Mouse (Mus musculus): ENCODE results near the gene Scn2b. TPM values are rescaled to one million over a fixed set of nuclear protein-coding genes. Genes with fewer than 3 reads are reported as not detected.

Scn2b gene
- total RNA-seq (2014; fragmentation: Nextera tagmentation), result not detected in 2 replicates
- total RNA-seq (2017), result 0.05 and 0.06 TPM in 2 replicates
- polyA plus RNA-seq (2012), result not detected in 2 replicates

GRCm38 (mm10) chr9:45117741-45118431 lies at the start of gene Scn2b:
Gene Scn2b, plus strand, starts transcription at chr9:45117782.
- H3K27me3 ChIP-seq (ENCODE audit: insufficient read depth, low read length), result peaks cover 17% of the 10 kb centered on the region
- H3K4me1 ChIP-seq (ENCODE audit: insufficient read depth, low read depth, low read length), result 0 out of 2 replicates have a peak, but pooled peaks cover 2% of the 10 kb centered on the region
- no peak within 1 kb of the TSS for H3K4me3 ChIP-seq (ENCODE audit: low read depth, low read length)
- no peak for DNase-seq (ENCODE audit: low spot score)
- no peak for ATAC-seq (ENCODE audit: extremely low read depth, insufficient number of reproducible peaks, low FRiP score, poor library complexity, severe bottlenecking)
- H3K9me3 ChIP-seq (replicated peaks), result no peaks in the 10 kb centered on the region
- H3K36me3 ChIP-seq (replicated peaks), result no peaks in the 10 kb centered on the region
- TF ChIP-seq TAL1 (conservative IDR thresholded peaks at IDR 0.05; ENCODE audit: low read depth, low read length), result no peak
- TF ChIP-seq GATA1 (IDR thresholded peaks at IDR 0.05; ENCODE audit: borderline replicate concordance, low read length), result no peak
- TF ChIP-seq GATA2 (IDR thresholded peaks at IDR 0.05; ENCODE audit: borderline replicate concordance, low read depth, low read length), result no peak
- TF ChIP-seq POLR2AphosphoS5 (IDR thresholded peaks at IDR 0.05; ENCODE audit: insufficient replicate concordance, low read depth, low read length), result no peak
- no peak for TF ChIP-seq CTCF (IDR thresholded peaks at IDR 0.05; ENCODE audit: low read depth, low read length)

- no peak for DNase-seq (ENCODE audit: low spot score)
- Histone ChIP-seq H3K4me3 (ENCODE audit: low read depth, low read length) (no peak overlapping the region), H3K36me3 (replicated peaks) (no peaks in the 10 kb centered on the region), H3K4me1 (ENCODE audit: insufficient read depth, low read depth, low read length) (no peaks in the 10 kb centered on the region), H3K27me3 (ENCODE audit: insufficient read depth, low read length) (no peaks in the 10 kb centered on the region), H3K9me3 (replicated peaks) (no peaks in the 10 kb centered on the region)
- ATAC-seq (ENCODE audit: extremely low read depth, insufficient number of reproducible peaks, low FRiP score, poor library complexity, severe bottlenecking), result no peak
- TF ChIP-seq CTCF (IDR thresholded peaks at IDR 0.05; ENCODE audit: low read depth, low read length) (no peak), GATA1 (IDR thresholded peaks at IDR 0.05; ENCODE audit: borderline replicate concordance, low read length) (no peak), POLR2AphosphoS5 (IDR thresholded peaks at IDR 0.05; ENCODE audit: insufficient replicate concordance, low read depth, low read length) (no peak), GATA2 (IDR thresholded peaks at IDR 0.05; ENCODE audit: borderline replicate concordance, low read depth, low read length) (no peak), TAL1 (conservative IDR thresholded peaks at IDR 0.05; ENCODE audit: low read depth, low read length) (no peak)
These were observed 45.8 kb upstream of the Scn2b start for GRCm38 (mm10) chr9:45071800-45072199.

DNA sequence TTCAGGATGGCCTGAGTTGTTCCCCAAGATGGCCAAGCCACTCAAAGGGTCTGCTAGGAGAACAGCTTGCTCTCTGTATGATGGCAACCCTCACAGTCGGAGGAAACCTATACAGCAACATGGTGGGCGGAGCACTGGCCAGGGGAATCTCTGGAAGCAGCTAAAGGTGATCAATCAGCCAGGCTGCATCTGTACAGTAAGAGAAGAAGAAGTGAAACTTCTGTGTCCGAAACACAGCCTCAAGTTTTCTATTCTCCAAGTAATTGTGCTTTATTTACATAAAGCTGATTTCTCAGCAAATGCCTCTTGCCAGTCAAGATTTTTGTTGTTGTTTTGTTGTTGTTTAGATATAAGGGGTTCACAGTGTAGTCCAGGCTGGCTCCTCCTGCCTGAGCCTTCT lies 39.7 kb upstream of the Scn2b start:
- Histone ChIP-seq H3K4me3 (ENCODE audit: low read depth, low read length) (no peak overlapping the region), H3K27me3 (ENCODE audit: insufficient read depth, low read length) (peaks cover 13% of the 10 kb centered on the region), H3K9me3 (replicated peaks) (no peaks in the 10 kb centered on the region), H3K36me3 (replicated peaks) (no peaks in the 10 kb centered on the region), H3K4me1 (ENCODE audit: insufficient read depth, low read depth, low read length) (no peaks in the 10 kb centered on the region)
- TF ChIP-seq POLR2AphosphoS5 (IDR thresholded peaks at IDR 0.05; ENCODE audit: insufficient replicate concordance, low read depth, low read length) (no peak), CTCF (IDR thresholded peaks at IDR 0.05; ENCODE audit: low read depth, low read length) (no peak), TAL1 (conservative IDR thresholded peaks at IDR 0.05; ENCODE audit: low read depth, low read length) (no peak), GATA1 (IDR thresholded peaks at IDR 0.05; ENCODE audit: borderline replicate concordance, low read length) (no peak), GATA2 (IDR thresholded peaks at IDR 0.05; ENCODE audit: borderline replicate concordance, low read depth, low read length) (no peak)
- DNase-seq (ENCODE audit: low spot score), result no peak
- ATAC-seq (ENCODE audit: extremely low read depth, insufficient number of reproducible peaks, low FRiP score, poor library complexity, severe bottlenecking), result no peak

GRCm38 (mm10) chr9:45079011-45079410 lies 38.6 kb upstream of the Scn2b start, which contains the start of gene Jaml:
Gene Jaml, plus strand, starts transcription at chr9:45079183.
- no peak for DNase-seq (ENCODE audit: low spot score)
- ATAC-seq (ENCODE audit: extremely low read depth, insufficient number of reproducible peaks, low FRiP score, poor library complexity, severe bottlenecking), result no peak

DNA sequence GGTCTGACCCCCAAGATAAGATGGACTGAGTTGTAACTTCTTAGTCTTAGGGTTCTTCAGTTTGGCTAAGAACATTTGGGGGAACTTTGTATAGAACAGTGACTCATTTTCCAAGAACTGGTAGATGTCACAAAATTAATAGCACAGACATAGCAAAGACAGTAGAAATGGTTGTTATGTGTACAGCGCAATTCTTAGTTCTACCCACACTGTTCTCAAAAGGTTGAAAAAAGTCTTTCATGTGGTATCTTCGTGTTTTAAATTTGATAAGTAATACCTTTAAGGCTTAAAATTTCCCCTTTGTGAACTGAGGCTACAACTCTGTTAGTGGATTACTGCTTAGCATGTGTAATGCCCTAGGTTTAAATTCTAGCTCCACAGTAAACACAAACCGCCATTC lies 34.5 kb upstream of the Scn2b start:
- TF ChIP-seq TAL1 (conservative IDR thresholded peaks at IDR 0.05; ENCODE audit: low read depth, low read length), result no peak
- TF ChIP-seq CTCF (IDR thresholded peaks at IDR 0.05; ENCODE audit: low read depth, low read length), result no peak
- TF ChIP-seq GATA2 (IDR thresholded peaks at IDR 0.05; ENCODE audit: borderline replicate concordance, low read depth, low read length), result no peak
- no peak for TF ChIP-seq POLR2AphosphoS5 (IDR thresholded peaks at IDR 0.05; ENCODE audit: insufficient replicate concordance, low read depth, low read length)
- no peak for TF ChIP-seq GATA1 (IDR thresholded peaks at IDR 0.05; ENCODE audit: borderline replicate concordance, low read length)
- Histone ChIP-seq H3K36me3 (replicated peaks) (no peaks in the 10 kb centered on the region), H3K9me3 (replicated peaks) (no peaks in the 10 kb centered on the region), H3K27me3 (ENCODE audit: insufficient read depth, low read length) (peaks cover 24% of the 10 kb centered on the region), H3K4me3 (ENCODE audit: low read depth, low read length) (no peak overlapping the region), H3K4me1 (ENCODE audit: insufficient read depth, low read depth, low read length) (no peaks in the 10 kb centered on the region)
- ATAC-seq (ENCODE audit: extremely low read depth, insufficient number of reproducible peaks, low FRiP score, poor library complexity, severe bottlenecking) (no peak), DNase-seq (ENCODE audit: low spot score) (no peak)

More at GRCm38 (mm10) chr9:45079011-45079410, 38.6 kb upstream of the Scn2b start, which contains the start of gene Jaml:
- Histone ChIP-seq H3K4me3 (ENCODE audit: low read depth, low read length) (no peak within 1 kb of the TSS), H3K36me3 (replicated peaks) (no peaks in the 10 kb centered on the region), H3K4me1 (ENCODE audit: insufficient read depth, low read depth, low read length) (no peaks in the 10 kb centered on the region), H3K9me3 (replicated peaks) (no peaks in the 10 kb centered on the region), H3K27me3 (ENCODE audit: insufficient read depth, low read length) (peaks cover 13% of the 10 kb centered on the region)
- TF ChIP-seq CTCF (IDR thresholded peaks at IDR 0.05; ENCODE audit: low read depth, low read length), result no peak
- no peak for TF ChIP-seq GATA2 (IDR thresholded peaks at IDR 0.05; ENCODE audit: borderline replicate concordance, low read depth, low read length)
- no peak for TF ChIP-seq POLR2AphosphoS5 (IDR thresholded peaks at IDR 0.05; ENCODE audit: insufficient replicate concordance, low read depth, low read length)
- TF ChIP-seq GATA1 (IDR thresholded peaks at IDR 0.05; ENCODE audit: borderline replicate concordance, low read length), result no peak
- no peak for TF ChIP-seq TAL1 (conservative IDR thresholded peaks at IDR 0.05; ENCODE audit: low read depth, low read length)

- ATAC-seq (ENCODE audit: extremely low read depth, insufficient number of reproducible peaks, low FRiP score, poor library complexity, severe bottlenecking), result no peak
- Histone ChIP-seq H3K27me3 (ENCODE audit: insufficient read depth, low read length) (peaks cover 18% of the 10 kb centered on the region), H3K9me3 (replicated peaks) (no peaks in the 10 kb centered on the region), H3K36me3 (replicated peaks) (no peaks in the 10 kb centered on the region), H3K4me1 (ENCODE audit: insufficient read depth, low read depth, low read length) (no peaks in the 10 kb centered on the region), H3K4me3 (ENCODE audit: low read depth, low read length) (no peak overlapping the region)
- no peak for DNase-seq (ENCODE audit: low spot score)
- no peak for TF ChIP-seq GATA2 (IDR thresholded peaks at IDR 0.05; ENCODE audit: borderline replicate concordance, low read depth, low read length)
- no peak for TF ChIP-seq POLR2AphosphoS5 (IDR thresholded peaks at IDR 0.05; ENCODE audit: insufficient replicate concordance, low read depth, low read length)
- TF ChIP-seq TAL1 (conservative IDR thresholded peaks at IDR 0.05; ENCODE audit: low read depth, low read length), result no peak
- TF ChIP-seq GATA1 (IDR thresholded peaks at IDR 0.05; ENCODE audit: borderline replicate concordance, low read length), result no peak
- TF ChIP-seq CTCF (IDR thresholded peaks at IDR 0.05; ENCODE audit: low read depth, low read length), result no peak
These were observed 33.0 kb upstream of the Scn2b start for GRCm38 (mm10) chr9:45084556-45084955.

All from G1E (cell line).